Mouse (Mus musculus) hindbrain, embryonic 10.5 days (tissue): Measurements from ENCODE around the gene Grin1. TPM values are rescaled to one million over a fixed set of nuclear protein-coding genes. Genes with fewer than 3 reads are reported as not detected.
A peak's percentile ranks its signal among the peaks of the same experiment; 100 is the strongest.

Experiments used
- DNase-seq: peaks from one replicate; pipeline ENCODE4 v3.0.0-alpha.2; 2017; ENCODE audit warnings: low spot score
- H3K27ac ChIP-seq: fragments of 300-500 bp; sonication (generic); 2 replicates; pipeline ENCODE4 v1.5.1; 2016; ENCODE audit warnings: mild to moderate bottlenecking, moderate library complexity
- H3K27me3 ChIP-seq: fragments of 300-500 bp; sonication (generic); 2 replicates; pipeline ENCODE4 v1.6.1; 2016; ENCODE audit warnings: mild to moderate bottlenecking; ENCODE audit not compliant: poor library complexity, insufficient read depth, severe bottlenecking
- H3K36me3 ChIP-seq: fragments of 300-500 bp; sonication (generic); 2 replicates; pipeline ENCODE4 v1.6.1; 2016; ENCODE audit warnings: mild to moderate bottlenecking, moderate library complexity
- H3K4me1 ChIP-seq: fragments of 300-500 bp; sonication (generic); replicated peaks from 2 replicates; pipeline ENCODE4 v1.6.1; 2016; ENCODE audit warnings: mild to moderate bottlenecking
- H3K4me3 ChIP-seq: fragments of 300-500 bp; sonication (generic); 2 replicates; pipeline ENCODE4 v1.5.1; 2016; ENCODE audit warnings: mild to moderate bottlenecking, moderate library complexity
- H3K9me3 ChIP-seq: fragments of 300-500 bp; sonication (generic); 2 replicates; pipeline ENCODE4 v1.6.1; 2016; ENCODE audit warnings: mild to moderate bottlenecking, moderate library complexity
- WGBS: fragments of 180-500 bp; shearing (Covaris S2); methylation state at CpG from one replicate; pipeline ENCODE4 v1.1.7; 2016; 5-methylcytosine and 5-hydroxymethylcytosine counted together
- polyA plus RNA-seq: library from polyadenylated mRNA; unstranded; fragments of >200 nt; fragmentation: Nextera tagmentation; extraction: Ambion mirVana; gene quantifications from 2 replicates; pipeline ENCODE4 v1.2.1, GENCODE M21; 2016

Gene Grin1
- polyA plus RNA-seq, 1 experiment from 2014 or later = 4.5 TPM

GRCm38 (mm10) chr2:25304657-25305541, 14.1 kb downstream of the Grin1 start:
- H3K27me3 ChIP-seq = peaks cover 82% of the 10 kb centered on the region
- no peaks in the 10 kb centered on the region for H3K36me3 ChIP-seq
- H3K4me3 ChIP-seq = peak overlapping the region; percentile 58
- H3K9me3 ChIP-seq = no peaks in the 10 kb centered on the region
- peaks cover 17% of the 10 kb centered on the region for H3K4me1 ChIP-seq
- DNase-seq = peak; percentile 62
- H3K27ac ChIP-seq = peak overlapping the region; percentile 64
- WGBS = 3% methylated on average over 44 of the region's 45 CpGs

- Histone ChIP-seq H3K36me3 (no peaks in the 10 kb centered on the region), H3K9me3 (no peaks in the 10 kb centered on the region), H3K4me1 (peaks cover 17% of the 10 kb centered on the region), H3K27ac (no peak overlapping the region), H3K27me3 (peaks cover 74% of the 10 kb centered on the region), H3K4me3 (peak overlapping the region; percentile 58)
- 77% methylated on average over 7 of the region's 7 CpGs for WGBS
- no peak for DNase-seq
These were observed 14.9 kb downstream of the Grin1 start for GRCm38 (mm10) chr2:25303931-25304656.

GRCm38 (mm10) chr2:25303452-25303851, 15.5 kb downstream of the Grin1 start:
- peaks cover 17% of the 10 kb centered on the region for H3K4me1 ChIP-seq
- no peaks in the 10 kb centered on the region for H3K9me3 ChIP-seq
- no peaks in the 10 kb centered on the region for H3K36me3 ChIP-seq
- H3K27ac ChIP-seq = no peak overlapping the region
- H3K27me3 ChIP-seq = peaks cover 67% of the 10 kb centered on the region
- 68% methylated on average over 3 of the region's 3 CpGs for WGBS
- H3K4me3 ChIP-seq = no peak overlapping the region
- no peak for DNase-seq

DNA sequence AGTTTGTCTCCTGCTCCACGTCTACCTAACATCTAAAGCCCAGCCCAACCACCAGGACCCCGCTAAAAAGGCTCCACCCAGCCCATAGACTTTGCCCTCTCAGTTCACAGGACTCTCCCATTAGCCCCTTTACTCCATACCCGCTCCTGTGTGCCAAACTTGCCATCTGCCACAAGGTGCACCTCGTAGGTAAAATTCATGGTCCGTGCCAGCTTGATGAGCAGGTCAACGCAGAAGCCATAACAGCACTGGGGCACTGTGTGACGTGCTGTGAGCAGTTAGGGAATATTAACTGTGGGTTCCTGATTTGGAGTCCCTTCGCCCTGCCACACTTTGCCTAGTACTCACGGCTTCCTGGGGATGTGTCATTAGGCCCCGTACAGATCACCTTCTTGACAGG, 20.9 kb downstream of the Grin1 start:
- 85% methylated on average over 10 of the region's 10 CpGs for WGBS
- DNase-seq = no peak
- Histone ChIP-seq H3K4me1 (no peaks in the 10 kb centered on the region; the same call in 1 of the 2 replicates), H3K27ac (no peak overlapping the region), H3K27me3 (peaks cover 64% of the 10 kb centered on the region), H3K4me3 (no peak overlapping the region), H3K9me3 (no peaks in the 10 kb centered on the region), H3K36me3 (no peaks in the 10 kb centered on the region)

- Histone ChIP-seq H3K4me3 (no peak overlapping the region), H3K27ac (no peak overlapping the region), H3K4me1 (peaks cover 7% of the 10 kb centered on the region), H3K9me3 (no peaks in the 10 kb centered on the region), H3K36me3 (no peaks in the 10 kb centered on the region), H3K27me3 (peaks cover 68% of the 10 kb centered on the region)
- WGBS = 77% methylated on average over 8 of the region's 8 CpGs
- DNase-seq = no peak
These were observed 21.9 kb downstream of the Grin1 start for GRCm38 (mm10) chr2:25297093-25297492.

- H3K4me3 ChIP-seq = no peak overlapping the region
- 74% methylated on average over 9 of the region's 9 CpGs for WGBS
These were observed 25.3 kb downstream of the Grin1 start for GRCm38 (mm10) chr2:25293706-25294105.

DNA sequence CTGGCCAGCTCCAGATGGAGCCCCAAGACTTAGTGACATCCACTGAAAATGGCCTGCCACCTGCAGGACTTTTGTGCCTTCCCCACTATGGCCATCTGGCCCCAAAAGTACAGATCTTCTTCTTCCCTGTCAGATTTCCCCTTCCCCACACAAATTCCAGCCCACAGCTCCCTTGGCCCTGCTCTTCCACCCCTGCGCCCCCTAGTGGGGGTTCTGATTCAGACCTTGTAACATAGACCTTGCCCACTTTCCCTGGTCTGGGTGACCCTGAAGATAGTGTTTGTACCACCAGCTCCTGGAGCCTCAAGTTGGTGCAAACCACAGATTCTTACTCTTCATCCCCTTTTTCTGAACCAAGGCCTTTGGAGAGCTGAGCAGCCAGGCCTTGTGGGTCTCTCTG, 26.1 kb downstream of the Grin1 start:
- 0% methylated on average over 1 of the region's 1 CpGs for WGBS
- Histone ChIP-seq H3K36me3 (no peaks in the 10 kb centered on the region), H3K4me1 (peaks cover 27% of the 10 kb centered on the region), H3K27ac (peak overlapping the region; percentile 62; the same call in 1 of the 2 replicates), H3K4me3 (peak overlapping the region; percentile 43; the same call in 1 of the 2 replicates), H3K9me3 (no peaks in the 10 kb centered on the region), H3K27me3 (peaks cover 97% of the 10 kb centered on the region)
- peak; percentile 83 for DNase-seq

More at GRCm38 (mm10) chr2:25293706-25294105, 25.3 kb downstream of the Grin1 start:
- peaks cover 94% of the 10 kb centered on the region for H3K27me3 ChIP-seq
- DNase-seq = no peak
- no peaks in the 10 kb centered on the region for H3K36me3 ChIP-seq
- H3K9me3 ChIP-seq = no peaks in the 10 kb centered on the region
- H3K27ac ChIP-seq = no peak overlapping the region
- peaks cover 27% of the 10 kb centered on the region for H3K4me1 ChIP-seq

- peak; percentile 21 for DNase-seq
- H3K27me3 ChIP-seq = peaks cover 97% of the 10 kb centered on the region
- no peaks in the 10 kb centered on the region for H3K36me3 ChIP-seq
- H3K4me1 ChIP-seq = peaks cover 28% of the 10 kb centered on the region
- H3K9me3 ChIP-seq = no peaks in the 10 kb centered on the region
- peak overlapping the region; percentile 62; the same call in 1 of the 2 replicates for H3K27ac ChIP-seq
- peak overlapping the region; percentile 43 for H3K4me3 ChIP-seq
- 7% methylated on average over 43 of the region's 43 CpGs for WGBS
These were observed 26.9 kb downstream of the Grin1 start for GRCm38 (mm10) chr2:25292054-25292544.

- H3K36me3 ChIP-seq = peaks cover under 1% of the 10 kb centered on the region; the same call in 1 of the 2 replicates
- 6% methylated on average over 32 of the region's 32 CpGs for WGBS
- peaks cover 92% of the 10 kb centered on the region for H3K27me3 ChIP-seq
- H3K9me3 ChIP-seq = no peaks in the 10 kb centered on the region
- no peak overlapping the region for H3K27ac ChIP-seq
- peaks cover 30% of the 10 kb centered on the region for H3K4me1 ChIP-seq
- H3K4me3 ChIP-seq = peak overlapping the region; percentile 43
- DNase-seq = peak; percentile 18
These were observed 27.6 kb downstream of the Grin1 start for GRCm38 (mm10) chr2:25291184-25292053.

GRCm38 (mm10) chr2:25290816-25291130, 28.2 kb downstream of the Grin1 start:
- peak overlapping the region; percentile 29 for H3K4me3 ChIP-seq
- no peak overlapping the region for H3K27ac ChIP-seq
- H3K9me3 ChIP-seq = no peaks in the 10 kb centered on the region
- under 1% methylated on average over 18 of the region's 18 CpGs for WGBS
- peaks cover 86% of the 10 kb centered on the region for H3K27me3 ChIP-seq
- peaks cover 7% of the 10 kb centered on the region for H3K36me3 ChIP-seq
- peak; percentile 16 for DNase-seq
- peaks cover 30% of the 10 kb centered on the region for H3K4me1 ChIP-seq

DNA sequence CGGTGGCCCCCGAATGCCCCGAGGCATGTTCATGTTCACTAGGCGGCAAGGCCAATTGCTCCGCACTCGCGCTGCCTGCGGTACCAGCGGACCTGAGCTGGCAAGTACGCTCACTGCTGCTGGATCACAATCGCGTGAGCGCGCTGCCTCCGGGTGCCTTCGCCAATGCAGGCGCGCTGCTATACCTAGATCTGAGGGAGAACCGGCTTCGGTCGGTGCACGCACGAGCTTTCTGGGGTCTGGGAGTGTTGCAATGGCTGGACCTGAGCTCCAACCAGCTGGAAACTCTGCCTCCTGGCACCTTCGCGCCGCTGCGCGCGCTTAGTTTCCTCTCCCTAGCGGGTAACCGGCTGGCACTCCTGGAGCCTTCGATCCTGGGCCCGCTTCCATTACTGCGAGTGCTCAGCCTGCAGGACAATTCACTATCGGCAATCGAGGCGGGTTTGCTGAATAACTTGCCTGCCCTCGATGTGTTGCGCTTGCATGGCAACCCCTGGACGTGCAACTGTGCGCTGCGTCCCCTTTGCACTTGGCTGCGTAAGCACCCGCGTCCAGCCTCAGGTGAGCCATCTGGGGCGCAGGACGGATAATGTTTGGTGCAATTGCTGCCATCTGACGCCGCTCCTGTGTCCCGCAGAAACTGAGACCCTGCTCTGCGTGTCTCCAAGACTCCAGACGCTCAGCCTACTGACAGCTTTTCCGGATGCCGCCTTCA, 28.7 kb downstream of the Grin1 start:
- Histone ChIP-seq H3K4me3 (peak overlapping the region; percentile 29), H3K27ac (no peak overlapping the region), H3K36me3 (peaks cover 12% of the 10 kb centered on the region), H3K27me3 (peaks cover 81% of the 10 kb centered on the region), H3K4me1 (peaks cover 30% of the 10 kb centered on the region), H3K9me3 (no peaks in the 10 kb centered on the region)
- DNase-seq = peak; percentile 18
- 2% methylated on average over 54 of the region's 54 CpGs for WGBS

DNA sequence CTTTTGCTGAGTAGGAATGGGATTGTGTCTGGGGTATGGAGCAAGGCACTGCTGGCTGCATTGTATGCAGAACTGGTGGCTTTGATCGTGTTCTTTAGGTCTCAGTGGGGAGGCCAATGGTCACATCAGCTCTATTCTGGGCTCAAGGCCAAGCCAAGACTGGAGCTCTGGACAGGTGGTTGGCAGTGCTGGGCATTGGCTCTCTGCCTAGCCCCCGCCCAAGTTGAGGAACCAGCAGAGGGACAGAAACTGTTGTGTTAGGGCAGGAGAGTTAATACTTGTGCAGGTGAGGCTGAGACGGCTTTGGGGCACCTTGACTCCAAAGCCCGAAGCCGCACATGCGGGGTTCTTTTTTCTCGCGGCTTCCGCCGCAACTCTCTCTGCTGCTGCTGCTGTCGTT, 29.3 kb downstream of the Grin1 start, which contains the start of gene Lrrc26:
TSS of gene Lrrc26 (plus strand) at position 265 of the 400 bp plus-strand sequence.
- Histone ChIP-seq H3K27me3 (peaks cover 77% of the 10 kb centered on the region), H3K4me3 (peak within 1 kb of the TSS; percentile 29), H3K27ac (no peak within 1 kb of the TSS), H3K9me3 (no peaks in the 10 kb centered on the region), H3K36me3 (peaks cover 18% of the 10 kb centered on the region), H3K4me1 (peaks cover 30% of the 10 kb centered on the region)
- 18% methylated on average over 11 of the region's 11 CpGs for WGBS
- DNase-seq = no peak
